22 mouse cellular contexts compared by ENCODE assay signal in genomic region chr10:17528846-17529245, GRCm38 (mm10).
DNase-seq lines count a peak whose midpoint lies in the region; ATAC-seq and TF ChIP-seq lines count a peak whose summit lies in the region.
"Had no signal": no experiment of that assay in that cellular context is flagged by ENCODE, and none has a peak within 500 bp of the region (broad histone marks: within the 10 kb centered on the region; RNA-seq: fewer than 3 reads in every experiment).

No protein-coding gene starts in this region.

- no peaks in the 10 kb centered on the region for H3K9me3 ChIP-seq in stomach, embryonic 16.5 days (replicated peaks; ENCODE audit: control insufficient read depth, low read length)
- H3K9me3 ChIP-seq: embryonic facial prominence, embryonic 12.5 days; heart, embryonic 10.5 days; hindbrain, embryonic 15.5 days; limb, embryonic 15.5 days; megakaryocyte, embryonic 14.5 days; midbrain, embryonic 13.5 days had no signal

- no peak overlapping the region for H3K4me2 ChIP-seq in stomach, embryonic 16.5 days (ENCODE audit: low read depth, low read length)
- H3K4me2 ChIP-seq: embryonic facial prominence, embryonic 12.5 days; hindbrain, embryonic 15.5 days; limb, embryonic 15.5 days; midbrain, embryonic 13.5 days had no signal

- no peak overlapping the region for H3K4me3 ChIP-seq in stomach, embryonic 16.5 days (replicated peaks; ENCODE audit: low read length)
- no peak overlapping the region for H3K4me3 ChIP-seq in gastrocnemius, adult 2 months
- H3K4me3 ChIP-seq: embryonic facial prominence, embryonic 12.5 days; heart, embryonic 10.5 days; hindbrain, embryonic 15.5 days; limb, embryonic 15.5 days; megakaryocyte, embryonic 14.5 days; midbrain, embryonic 13.5 days had no signal

- TF ChIP-seq CTCF in gastrocnemius, adult 2 months (IDR thresholded peaks at IDR 0.05), result no peak

- no peaks in the 10 kb centered on the region for H3K36me3 ChIP-seq in stomach, embryonic 16.5 days (ENCODE audit: control insufficient read depth, insufficient read depth, low read length)
- H3K36me3 ChIP-seq: embryonic facial prominence, embryonic 12.5 days; heart, embryonic 10.5 days; hindbrain, embryonic 15.5 days; limb, embryonic 15.5 days; midbrain, embryonic 13.5 days had no signal

- peak; percentile 76 for DNase-seq in heart, adult 11 months
- no peak for DNase-seq in heart, postnatal 10 days
- DNase-seq in lung, adult 18-20 months, result peak; percentile 53 to 72
- DNase-seq in lung, postnatal 14 days, result no peak
- DNase-seq in kidney, postnatal 36 days, result peak; percentile 24 to 29
- no peak for DNase-seq in gastrocnemius, adult 2 months
- DNase-seq in frontal cortex, postnatal 10 days (ENCODE audit: low spot score in 2 of 2), result no peak
- DNase-seq: adrenal gland, adult 8-10 months; cerebellum, adult 18-20 months; cerebellum, postnatal 25 days; forebrain, postnatal 0 days; left cerebral cortex, postnatal 4 days; right cerebral cortex, postnatal 25 days had no signal

- no peaks in the 10 kb centered on the region for H3K27me3 ChIP-seq in stomach, embryonic 16.5 days (ENCODE audit: control insufficient read depth, insufficient read depth, low read length)
- H3K27me3 ChIP-seq: embryonic facial prominence, embryonic 12.5 days; hindbrain, embryonic 15.5 days; limb, embryonic 15.5 days; megakaryocyte, embryonic 14.5 days; midbrain, embryonic 13.5 days had no signal

- ATAC-seq in stomach, embryonic 16.5 days (ENCODE audit: insufficient read depth, low FRiP score), result no peak
- ATAC-seq: activated CD4-positive, CD25-positive, alpha-beta regulatory T cell, adult 4 months; forebrain, postnatal 0 days; midbrain, embryonic 13.5 days had no signal

- intact Hi-C loops in heart, postnatal 10 days (cut with DNase I), result no loop called here
- intact Hi-C loops in gastrocnemius, adult 2 months (cut with DNase I), result no loop called here

- H3K27ac ChIP-seq in stomach, embryonic 16.5 days (ENCODE audit: low read length), result peak overlapping the region; percentile 46; the same call in 1 of the 2 replicates
- H3K27ac ChIP-seq in gastrocnemius, adult 2 months, result no peak overlapping the region
- H3K27ac ChIP-seq: embryonic facial prominence, embryonic 12.5 days; heart, embryonic 10.5 days; hindbrain, embryonic 15.5 days; limb, embryonic 15.5 days; liver, embryonic 14.5 days; midbrain, embryonic 13.5 days had no signal

- peaks cover 4% of the 10 kb centered on the region; the same call in 1 of the 2 replicates for H3K4me1 ChIP-seq in stomach, embryonic 16.5 days (ENCODE audit: control insufficient read depth, insufficient read depth, low read length)
- H3K4me1 ChIP-seq: embryonic facial prominence, embryonic 12.5 days; heart, embryonic 10.5 days; hindbrain, embryonic 15.5 days; midbrain, embryonic 13.5 days had no signal

- WGBS in stomach, embryonic 16.5 days, result 62% methylated on average over 6 of the region's 6 CpGs

- H3K9ac ChIP-seq in stomach, embryonic 16.5 days (ENCODE audit: low read length), result no peak overlapping the region
- H3K9ac ChIP-seq: embryonic facial prominence, embryonic 12.5 days; forebrain, postnatal 0 days; hindbrain, embryonic 15.5 days; limb, embryonic 15.5 days; liver, embryonic 14.5 days; midbrain, embryonic 13.5 days had no signal

Comparison
In these comparisons a context has a peak if more than half of its experiments do, and no peak if none do; other contexts are left out.
1. DNase-seq: peak in heart, adult 11 months (single experiment), lung, adult 18-20 months (2 of 2) and kidney, postnatal 36 days (2 of 2); none in heart, postnatal 10 days (0 of 2), lung, postnatal 14 days (single experiment), gastrocnemius, adult 2 months (single experiment) and frontal cortex, postnatal 10 days (0 of 2).